Mouse (Mus musculus) stomach, embryonic 14.5 days (tissue): ENCODE measurements at regions not wholly inside any gene's neighbourhood (a gene's known extent, or its start where the extent isn't known, plus 50 kb on each side); places are given as distances from the start of the nearest gene placed in this dataset.

Experiments
- ATAC-seq: fragments of 200-750 bp; cut with Nextera tagmentation; 2 replicates; pipeline ENCODE4 v1.8.0; 2017; ENCODE audit warnings: low read depth, moderate TSS enrichment; ENCODE audit not compliant: insufficient number of reproducible peaks, insufficient read depth, low FRiP score
- H3K27ac ChIP-seq: fragments of 300-500 bp; sonication (generic); 2 replicates; pipeline ENCODE4 v1.5.1; 2014; ENCODE audit warnings: mild to moderate bottlenecking, low read length, moderate library complexity, mixed read lengths
- H3K27me3 ChIP-seq: fragments of 300-500 bp; sonication (generic); 2 replicates; pipeline ENCODE4 v1.6.1; 2014; ENCODE audit warnings: low read length, control low read depth, mixed read lengths; ENCODE audit not compliant: control insufficient read depth, insufficient read depth
- H3K36me3 ChIP-seq: fragments of 300-500 bp; sonication (generic); 2 replicates; pipeline ENCODE4 v1.6.1; 2014; ENCODE audit warnings: mild to moderate bottlenecking, control low read depth, low read length, moderate library complexity, mixed read lengths; ENCODE audit not compliant: control insufficient read depth, insufficient read depth
- H3K4me1 ChIP-seq: fragments of 300-500 bp; sonication (generic); 2 replicates; pipeline ENCODE4 v1.6.1; 2014; ENCODE audit warnings: low read length, control low read depth, mixed read lengths; ENCODE audit not compliant: control insufficient read depth, insufficient read depth
- H3K4me2 ChIP-seq: fragments of 300-500 bp; sonication (generic); replicated peaks from 2 replicates; pipeline ENCODE4 v1.6.1; 2014; ENCODE audit warnings: low read depth, low read length, control low read depth
- H3K4me3 ChIP-seq: fragments of 300-500 bp; sonication (generic); 2 replicates; pipeline ENCODE4 v1.5.1; 2014; ENCODE audit warnings: low read depth, low read length, control low read depth
- H3K9ac ChIP-seq: fragments of 300-500 bp; sonication (generic); replicated peaks from 2 replicates; pipeline ENCODE4 v1.6.1; 2014; ENCODE audit warnings: low read depth, mild to moderate bottlenecking, control low read depth, low read length, moderate library complexity, mixed read lengths
- H3K9me3 ChIP-seq: fragments of 300-500 bp; sonication (generic); 2 replicates; pipeline ENCODE4 v1.6.1; 2016; ENCODE audit warnings: low read depth, low read length, control low read depth; ENCODE audit not compliant: control insufficient read depth
- WGBS: fragments of 180-500 bp; shearing (Covaris S2); extraction: QIAGEN DNeasy Blood & Tissue Kit; methylation state at CpG from one replicate; pipeline ENCODE4 v1.1.7; 2014; 5-methylcytosine and 5-hydroxymethylcytosine counted together

DNA sequence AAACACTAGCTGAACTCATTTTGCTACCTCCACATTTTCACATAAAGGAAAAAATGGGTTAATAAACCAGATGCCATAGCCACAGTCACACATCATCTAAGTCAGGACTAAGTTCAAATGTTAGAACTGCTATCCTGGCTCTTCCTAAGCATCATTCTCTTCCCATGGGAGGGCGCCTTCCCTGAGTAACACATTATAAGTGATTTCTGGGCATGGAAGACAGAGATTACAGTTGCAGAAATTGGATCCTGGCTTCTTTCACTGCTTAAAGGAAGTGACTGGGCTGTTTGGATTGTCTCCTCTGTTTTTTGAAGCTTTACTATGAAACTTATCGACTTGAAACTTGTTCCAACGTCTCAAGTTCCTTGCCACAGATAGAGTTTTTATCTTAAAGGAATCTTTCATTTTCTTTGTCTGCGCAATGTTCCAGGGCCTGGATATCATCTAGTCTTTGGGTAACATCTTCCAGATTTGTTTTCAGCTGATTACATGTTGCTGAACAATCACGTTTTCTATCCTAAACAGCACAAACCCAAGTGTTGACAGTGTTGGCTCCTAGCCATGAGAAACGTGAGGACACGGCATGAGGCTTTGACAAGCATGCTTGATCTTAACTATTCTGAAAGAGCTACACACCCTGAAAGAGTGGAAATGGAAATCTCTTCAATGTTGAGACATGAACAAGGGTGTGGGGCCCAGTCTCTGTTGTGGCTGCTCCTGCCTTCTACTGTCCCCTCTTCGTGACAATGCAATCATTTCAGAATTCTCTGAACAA lies 700.9 kb upstream of the Zeb2 start:
- 67% methylated on average over 8 of the region's 8 CpGs for WGBS
- no peak overlapping the region for H3K4me2 ChIP-seq
- H3K9me3 ChIP-seq, result no peaks in the 10 kb centered on the region
- no peak for ATAC-seq
- no peaks in the 10 kb centered on the region for H3K27me3 ChIP-seq
- H3K27ac ChIP-seq, result no peak overlapping the region
- H3K4me3 ChIP-seq, result no peak overlapping the region
- no peaks in the 10 kb centered on the region for H3K36me3 ChIP-seq
- H3K9ac ChIP-seq, result no peak overlapping the region
- H3K4me1 ChIP-seq, result no peaks in the 10 kb centered on the region

DNA sequence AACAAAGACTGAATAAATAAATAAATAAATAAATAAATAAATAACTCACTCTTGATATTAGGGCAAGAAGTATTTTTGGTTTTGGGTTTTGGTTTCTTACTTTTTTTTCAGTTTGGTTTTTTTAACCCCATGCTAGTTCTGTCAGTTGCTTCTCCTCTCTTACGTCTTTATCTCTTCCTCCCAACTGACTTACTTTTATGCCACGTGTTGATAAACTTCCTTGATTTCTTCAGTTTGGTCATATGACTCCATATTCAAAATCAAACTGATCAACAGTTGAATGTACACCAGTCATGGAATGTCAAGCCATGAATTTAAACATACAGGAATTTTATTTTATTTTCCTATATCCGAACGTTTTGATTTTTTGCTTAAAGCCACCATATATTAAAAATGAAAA lies 697.5 kb upstream of the Zeb2 start:
- no peak overlapping the region for H3K27ac ChIP-seq
- no peaks in the 10 kb centered on the region for H3K36me3 ChIP-seq
- H3K4me1 ChIP-seq, result no peaks in the 10 kb centered on the region
- no peaks in the 10 kb centered on the region for H3K27me3 ChIP-seq
- no peak overlapping the region for H3K4me2 ChIP-seq
- no peak overlapping the region for H3K9ac ChIP-seq
- no peak overlapping the region for H3K4me3 ChIP-seq
- 94% methylated on average over 4 of the region's 4 CpGs for WGBS
- ATAC-seq, result no peak
- H3K9me3 ChIP-seq, result no peaks in the 10 kb centered on the region

DNA sequence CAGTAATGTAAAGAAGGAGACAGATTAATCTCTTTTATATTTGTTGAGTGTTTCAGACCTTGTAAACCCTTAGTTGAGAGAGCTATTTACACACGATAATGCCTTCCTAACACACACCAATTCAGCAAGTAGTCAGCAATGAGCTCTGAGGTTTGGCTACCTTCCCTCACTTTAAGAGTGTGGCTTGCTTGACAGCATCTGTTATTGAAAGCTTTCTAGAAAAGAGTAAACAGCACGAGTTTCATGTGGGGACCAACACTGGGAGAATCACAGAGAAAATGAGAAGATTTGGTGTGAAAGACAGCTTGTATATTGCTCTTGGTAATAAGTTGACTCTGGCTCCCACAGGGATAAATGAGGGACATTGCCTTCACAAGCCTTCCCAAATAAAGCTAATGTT lies 688.1 kb upstream of the Zeb2 start:
- ATAC-seq, result no peak
- Histone ChIP-seq H3K4me1 (no peaks in the 10 kb centered on the region), H3K36me3 (no peaks in the 10 kb centered on the region), H3K4me3 (no peak overlapping the region), H3K27ac (no peak overlapping the region), H3K4me2 (no peak overlapping the region), H3K9ac (no peak overlapping the region), H3K9me3 (no peaks in the 10 kb centered on the region), H3K27me3 (no peaks in the 10 kb centered on the region)
- WGBS, result 42% methylated on average over 2 of the region's 2 CpGs

DNA sequence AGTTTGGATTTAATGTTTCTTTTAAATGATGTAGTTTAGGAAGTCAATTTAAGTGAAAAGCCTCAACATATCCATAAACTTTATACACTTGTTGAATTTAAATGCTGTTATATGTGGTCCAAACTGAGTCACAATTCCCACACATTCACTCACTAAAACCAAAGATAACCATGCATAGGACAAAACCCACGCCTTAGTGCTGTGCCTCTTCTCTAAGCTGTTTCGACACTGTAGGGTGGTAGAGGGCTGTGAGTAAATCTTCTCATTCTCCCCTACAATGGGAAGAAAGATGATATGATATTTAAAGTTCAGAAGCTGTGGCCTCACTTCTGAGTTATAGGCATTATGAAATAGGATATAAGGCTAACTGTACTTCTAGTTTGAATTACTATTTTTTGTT lies 682.9 kb upstream of the Zeb2 start:
- no peak overlapping the region for H3K4me2 ChIP-seq
- no peaks in the 10 kb centered on the region for H3K4me1 ChIP-seq
- H3K27me3 ChIP-seq, result no peaks in the 10 kb centered on the region
- ATAC-seq, result no peak
- H3K9ac ChIP-seq, result no peak overlapping the region
- H3K36me3 ChIP-seq, result no peaks in the 10 kb centered on the region
- H3K9me3 ChIP-seq, result no peaks in the 10 kb centered on the region
- H3K27ac ChIP-seq, result no peak overlapping the region
- WGBS, result 84% methylated on average over 2 of the region's 2 CpGs
- no peak overlapping the region for H3K4me3 ChIP-seq

DNA sequence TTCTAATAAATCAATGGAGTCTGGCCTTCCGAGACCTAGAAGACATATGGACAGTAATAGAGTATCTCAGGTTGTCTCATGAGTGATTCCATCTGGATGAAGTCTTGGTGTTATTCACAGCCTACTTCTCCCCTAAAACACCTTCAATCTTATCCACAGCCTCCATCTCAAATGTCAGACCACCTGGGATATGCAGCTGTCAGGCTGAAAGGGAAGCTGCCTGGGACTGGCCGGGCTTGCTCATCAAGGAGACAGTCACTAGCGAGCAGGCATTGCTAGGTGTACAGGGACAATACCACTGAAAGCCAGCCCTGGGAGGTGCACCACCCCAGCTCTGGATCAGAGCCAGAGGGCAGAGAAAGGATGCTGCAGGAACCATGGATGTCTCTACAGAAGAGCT lies 676.4 kb upstream of the Zeb2 start:
- no peaks in the 10 kb centered on the region for H3K9me3 ChIP-seq
- 46% methylated on average over 3 of the region's 3 CpGs for WGBS
- H3K4me2 ChIP-seq, result no peak overlapping the region
- no peaks in the 10 kb centered on the region for H3K4me1 ChIP-seq
- H3K4me3 ChIP-seq, result no peak overlapping the region
- no peak overlapping the region for H3K27ac ChIP-seq
- ATAC-seq, result no peak
- 0 out of 2 replicates have a peak, but pooled peaks cover 4% of the 10 kb centered on the region for H3K27me3 ChIP-seq
- H3K9ac ChIP-seq, result no peak overlapping the region
- H3K36me3 ChIP-seq, result no peaks in the 10 kb centered on the region

DNA sequence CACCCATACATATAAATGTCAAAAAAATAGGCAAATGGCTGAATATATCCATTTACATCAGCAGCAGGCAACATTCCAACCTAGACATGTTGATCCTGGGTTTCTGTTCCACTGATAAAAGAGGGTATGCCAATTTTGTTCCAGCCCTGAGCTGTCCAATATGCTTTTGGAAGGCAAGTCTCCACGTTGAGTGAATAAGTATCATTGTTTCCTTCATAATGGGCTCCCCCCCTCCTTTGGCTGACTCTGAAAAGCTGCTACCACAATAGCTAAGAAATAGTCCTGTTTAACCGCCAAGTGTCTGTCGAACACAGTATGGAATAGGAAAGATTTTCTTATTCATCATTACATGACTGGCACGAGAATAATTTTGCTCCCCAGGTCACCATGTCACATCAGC lies 672.5 kb upstream of the Zeb2 start:
- 67% methylated on average over 4 of the region's 4 CpGs for WGBS
- no peaks in the 10 kb centered on the region for H3K36me3 ChIP-seq
- H3K27ac ChIP-seq, result no peak overlapping the region
- no peaks in the 10 kb centered on the region for H3K9me3 ChIP-seq
- no peak overlapping the region for H3K4me2 ChIP-seq
- H3K9ac ChIP-seq, result no peak overlapping the region
- H3K27me3 ChIP-seq, result 0 out of 2 replicates have a peak, but pooled peaks cover 4% of the 10 kb centered on the region
- 0 out of 2 replicates have a peak, but pooled peaks cover 3% of the 10 kb centered on the region for H3K4me1 ChIP-seq
- no peak overlapping the region for H3K4me3 ChIP-seq
- ATAC-seq, result no peak

DNA sequence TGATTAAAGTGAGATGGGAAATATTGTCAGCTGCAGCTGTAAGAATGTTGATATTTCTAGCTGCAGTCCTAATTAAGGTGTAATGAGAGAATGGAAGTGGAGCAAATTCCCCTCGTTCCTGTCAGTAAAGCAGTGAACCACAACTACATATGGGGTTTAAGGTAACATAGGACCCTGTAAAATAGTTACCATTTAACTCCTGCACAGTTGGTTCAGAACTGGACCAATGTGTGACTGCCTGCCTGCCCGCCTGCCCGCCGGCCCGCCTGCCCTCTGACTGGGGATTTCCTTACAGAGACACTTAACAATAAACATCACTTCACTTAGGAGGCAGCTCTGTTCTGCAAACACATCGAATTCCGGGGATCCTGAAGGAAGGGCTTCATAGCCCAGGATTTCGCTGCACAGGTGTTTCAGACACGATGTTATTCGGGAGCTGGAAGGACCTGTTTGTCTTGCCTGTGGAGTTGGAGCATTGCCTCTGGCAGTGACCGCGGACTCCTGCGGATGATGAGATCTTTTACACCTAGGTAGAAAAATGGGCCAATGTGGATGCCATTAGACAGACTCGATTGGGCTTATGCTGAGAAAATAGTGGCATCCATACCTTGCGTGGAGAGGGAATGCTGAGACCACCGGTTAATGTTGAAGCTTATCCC lies 670.7 kb upstream of the Zeb2 start:
- WGBS, result 30% methylated on average over 16 of the region's 16 CpGs
- 0 out of 2 replicates have a peak, but pooled peaks cover 3% of the 10 kb centered on the region for H3K4me1 ChIP-seq
- no peak for ATAC-seq
- no peaks in the 10 kb centered on the region for H3K9me3 ChIP-seq
- H3K27me3 ChIP-seq, result 0 out of 2 replicates have a peak, but pooled peaks cover 4% of the 10 kb centered on the region
- H3K4me3 ChIP-seq, result no peak overlapping the region
- H3K27ac ChIP-seq, result no peak overlapping the region
- 0 out of 2 replicates have a peak overlapping the region, but pooled peaks have one; percentile 15 for H3K4me2 ChIP-seq
- H3K9ac ChIP-seq, result no peak overlapping the region
- H3K36me3 ChIP-seq, result no peaks in the 10 kb centered on the region

DNA sequence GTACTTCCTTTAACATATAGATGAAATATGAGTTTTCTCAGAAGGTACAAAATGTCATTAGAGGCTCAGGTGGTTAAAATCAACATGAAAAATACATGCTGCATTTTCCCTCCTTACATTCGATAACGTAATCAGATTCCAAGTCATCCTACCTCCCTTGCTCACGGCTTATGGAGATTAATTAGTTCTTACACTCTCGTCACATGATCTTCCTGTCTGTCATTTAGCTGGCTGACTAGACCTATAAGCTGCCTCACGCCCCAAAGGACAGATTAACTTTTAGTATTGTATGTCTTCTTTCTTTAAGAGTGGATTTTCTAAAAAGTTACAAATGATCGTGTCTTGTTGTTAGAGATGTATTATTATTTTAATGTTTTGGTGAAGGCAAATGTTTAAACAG lies 669.6 kb upstream of the Zeb2 start:
- Histone ChIP-seq H3K4me2 (no peak overlapping the region), H3K9me3 (no peaks in the 10 kb centered on the region), H3K9ac (no peak overlapping the region), H3K36me3 (no peaks in the 10 kb centered on the region), H3K27me3 (0 out of 2 replicates have a peak, but pooled peaks cover 4% of the 10 kb centered on the region), H3K4me1 (0 out of 2 replicates have a peak, but pooled peaks cover 3% of the 10 kb centered on the region), H3K27ac (no peak overlapping the region), H3K4me3 (no peak overlapping the region)
- ATAC-seq, result no peak
- 44% methylated on average over 6 of the region's 6 CpGs for WGBS
